Mouse (Mus musculus) small intestine, adult 2 months (tissue): Measurements from ENCODE around the gene Adcy4.

Experiments used
- CTCF ChIP-seq: fragments of 200-500 bp; IDR thresholded peaks from 2 replicates; pipeline ENCODE4 v1.5.1; 2012; ENCODE audit warnings: low read depth, mild to moderate bottlenecking, control low read depth, inconsistent platforms, low read length, moderate library complexity, mixed read lengths; ENCODE audit not compliant: insufficient replicate concordance, insufficient read length; ENCODE audit errors: extremely low read depth
- POLR2A ChIP-seq: fragments of 200-500 bp; IDR thresholded peaks from 2 replicates; pipeline ENCODE4 v1.6.1; 2012; ENCODE audit warnings: low read depth, mild to moderate bottlenecking, control low read depth, inconsistent platforms, low read length, moderate library complexity

- TF ChIP-seq CTCF (no peak), POLR2A (no peak)
These were observed 49.0 kb downstream of the Adcy4 start for GRCm38 (mm10) chr14:55734869-55735268.
